Mouse (Mus musculus): ENCODE measurements at regions not wholly inside any gene's neighbourhood (a gene's known extent, or its start where the extent isn't known, plus 50 kb on each side); places are given as distances from the start of the nearest gene placed in this dataset.

GRCm38 (mm10) chr7:128834894-128835293 is 90.2 kb downstream of the Sec23ip start:
- intact Hi-C loops (cut with DNase I), result no loop called here

GRCm38 (mm10) chr7:128836435-128836834 is 91.7 kb downstream of the Sec23ip start:
- intact Hi-C loops (cut with DNase I), result no loop called here

- intact Hi-C loops (cut with DNase I), result no loop called here
Observed at GRCm38 (mm10) chr7:128842561-128842960, 97.8 kb downstream of the Sec23ip start.

GRCm38 (mm10) chr7:128843576-128843975 is 98.8 kb downstream of the Sec23ip start:
- intact Hi-C loops (cut with DNase I), result no loop called here

GRCm38 (mm10) chr7:128849261-128849660 is 104.5 kb downstream of the Sec23ip start:
- intact Hi-C loops (cut with DNase I), result no loop called here

- intact Hi-C loops (cut with DNase I), result no loop called here
Observed at GRCm38 (mm10) chr7:128854193-128854592, 109.5 kb downstream of the Sec23ip start.

- intact Hi-C loops (cut with DNase I), result no loop called here
Observed at GRCm38 (mm10) chr7:128854690-128855343, 110.1 kb downstream of the Sec23ip start.

- intact Hi-C loops (cut with DNase I), result loop anchor here (5.0 to 10.0 kb wide), 2 partner anchors 447 to 645 kb away; no protein-coding TSS in a partner anchor
Observed at GRCm38 (mm10) chr7:128860141-128860540, 115.4 kb downstream of the Sec23ip start.

GRCm38 (mm10) chr7:128860709-128861108 is 116.0 kb downstream of the Sec23ip start:
- intact Hi-C loops (cut with DNase I), result loop anchor here (5.0 to 10.0 kb wide), 2 partner anchors 447 to 644 kb away; no protein-coding TSS in a partner anchor

- intact Hi-C loops (cut with DNase I), result loop anchor here (5.0 to 10.0 kb wide), 2 partner anchors 446 to 643 kb away; no protein-coding TSS in a partner anchor
Observed at GRCm38 (mm10) chr7:128861376-128861775, 116.6 kb downstream of the Sec23ip start.

GRCm38 (mm10) chr7:128868799-128869198 is 124.1 kb downstream of the Sec23ip start:
- intact Hi-C loops (cut with DNase I), result loop anchor here (10.0 kb wide), 1 partner anchor 636 kb away; no protein-coding TSS in a partner anchor

- intact Hi-C loops (cut with DNase I), result no loop called here
Observed at GRCm38 (mm10) chr7:128884015-128884414, 139.3 kb downstream of the Sec23ip start.

GRCm38 (mm10) chr7:128885551-128885950 is 140.8 kb downstream of the Sec23ip start:
- intact Hi-C loops (cut with DNase I), result no loop called here

GRCm38 (mm10) chr7:128910134-128910533 is 165.4 kb downstream of the Sec23ip start:
- intact Hi-C loops (cut with DNase I), result no loop called here

- intact Hi-C loops (cut with DNase I), result no loop called here
Observed at GRCm38 (mm10) chr7:128937976-128938730, 193.4 kb downstream of the Sec23ip start.

GRCm38 (mm10) chr7:128960575-128960974 is 215.8 kb downstream of the Sec23ip start:
- intact Hi-C loops (cut with DNase I), result no loop called here

- intact Hi-C loops (cut with DNase I), result no loop called here
Observed at GRCm38 (mm10) chr7:128979904-128980303, 235.2 kb downstream of the Sec23ip start.

- intact Hi-C loops (cut with DNase I), result no loop called here
Observed at GRCm38 (mm10) chr7:128980827-128981226, 236.1 kb downstream of the Sec23ip start.

GRCm38 (mm10) chr7:128998759-128999158 is 254.0 kb downstream of the Sec23ip start:
- intact Hi-C loops (cut with DNase I), result no loop called here

GRCm38 (mm10) chr7:129002419-129002818 is 254.4 kb upstream of the Plpp4 start:
- intact Hi-C loops (cut with DNase I), result no loop called here

GRCm38 (mm10) chr7:129003150-129003549 is 253.7 kb upstream of the Plpp4 start:
- intact Hi-C loops (cut with DNase I), result no loop called here

GRCm38 (mm10) chr7:129016353-129016752 is 240.5 kb upstream of the Plpp4 start:
- intact Hi-C loops (cut with DNase I), result no loop called here

Data from adrenal gland (tissue).